Mouse (Mus musculus) forebrain, embryonic 11.5 days (tissue): Measurements from ENCODE around the gene Tmem38b. TPM values are rescaled to one million over a fixed set of nuclear protein-coding genes. Genes with fewer than 3 reads are reported as not detected.
A peak's percentile ranks its signal among the peaks of the same experiment; 100 is the strongest.

Source experiments
- ATAC-seq: fragments of 200-750 bp; cut with Nextera tagmentation; replicated peaks from 2 replicates; pipeline ENCODE4 v1.8.0; 2017; ENCODE audit warnings: moderate TSS enrichment; ENCODE audit not compliant: low FRiP score
- DNase-seq: peaks from one replicate; pipeline ENCODE4 v3.0.0-alpha.2; 2017; ENCODE audit warnings: low spot score
- H3K27ac ChIP-seq: fragments of 300-500 bp; sonication (generic); 2 replicates; pipeline ENCODE4 v1.5.1; 2014; ENCODE audit warnings: low read depth, low read length
- H3K27me3 ChIP-seq: fragments of 300-500 bp; sonication (generic); 2 replicates; pipeline ENCODE4 v1.6.1; 2014; ENCODE audit warnings: mild to moderate bottlenecking, low read length, mixed read lengths; ENCODE audit not compliant: control insufficient read depth, insufficient read depth
- H3K36me3 ChIP-seq: fragments of 300-500 bp; sonication (generic); 2 replicates; pipeline ENCODE4 v1.6.1; 2014; ENCODE audit warnings: mild to moderate bottlenecking, low read length, moderate library complexity, mixed read lengths; ENCODE audit not compliant: control insufficient read depth, insufficient read depth
- H3K4me1 ChIP-seq: fragments of 300-500 bp; sonication (generic); replicated peaks from 2 replicates; pipeline ENCODE4 v1.6.1; 2014; ENCODE audit warnings: low read length, mixed read lengths; ENCODE audit not compliant: control insufficient read depth, insufficient read depth
- H3K4me2 ChIP-seq: fragments of 300-500 bp; sonication (generic); 2 replicates; pipeline ENCODE4 v1.6.1; 2014; ENCODE audit warnings: low read depth, mild to moderate bottlenecking, low read length, moderate library complexity, mixed read lengths; ENCODE audit not compliant: severe bottlenecking
- H3K4me3 ChIP-seq: fragments of 300-500 bp; sonication (generic); 2 replicates; pipeline ENCODE4 v1.5.1; 2014; ENCODE audit warnings: low read depth, low read length
- H3K9ac ChIP-seq: fragments of 300-500 bp; sonication (generic); 2 replicates; pipeline ENCODE4 v1.6.1; 2014; ENCODE audit warnings: low read length
- H3K9me3 ChIP-seq: fragments of 300-500 bp; sonication (generic); 2 replicates; pipeline ENCODE4 v1.6.1; 2016; ENCODE audit warnings: low read length, mixed read lengths; ENCODE audit not compliant: control insufficient read depth
- WGBS: fragments of 180-500 bp; shearing (Covaris S2); extraction: QIAGEN DNeasy Blood & Tissue Kit; methylation state at CpG from one replicate; pipeline ENCODE4 v1.1.7; 2014; 5-methylcytosine and 5-hydroxymethylcytosine counted together
- polyA plus RNA-seq: library from polyadenylated mRNA; unstranded; fragments of >200 nt; fragmentation: Nextera tagmentation; extraction: Ambion mirVana; gene quantifications from 2 replicates; pipeline ENCODE4 v1.2.1, GENCODE M21; 2014

The Tmem38b gene
- polyA plus RNA-seq = 7.8 and 9.1 TPM in 2 replicates

DNA sequence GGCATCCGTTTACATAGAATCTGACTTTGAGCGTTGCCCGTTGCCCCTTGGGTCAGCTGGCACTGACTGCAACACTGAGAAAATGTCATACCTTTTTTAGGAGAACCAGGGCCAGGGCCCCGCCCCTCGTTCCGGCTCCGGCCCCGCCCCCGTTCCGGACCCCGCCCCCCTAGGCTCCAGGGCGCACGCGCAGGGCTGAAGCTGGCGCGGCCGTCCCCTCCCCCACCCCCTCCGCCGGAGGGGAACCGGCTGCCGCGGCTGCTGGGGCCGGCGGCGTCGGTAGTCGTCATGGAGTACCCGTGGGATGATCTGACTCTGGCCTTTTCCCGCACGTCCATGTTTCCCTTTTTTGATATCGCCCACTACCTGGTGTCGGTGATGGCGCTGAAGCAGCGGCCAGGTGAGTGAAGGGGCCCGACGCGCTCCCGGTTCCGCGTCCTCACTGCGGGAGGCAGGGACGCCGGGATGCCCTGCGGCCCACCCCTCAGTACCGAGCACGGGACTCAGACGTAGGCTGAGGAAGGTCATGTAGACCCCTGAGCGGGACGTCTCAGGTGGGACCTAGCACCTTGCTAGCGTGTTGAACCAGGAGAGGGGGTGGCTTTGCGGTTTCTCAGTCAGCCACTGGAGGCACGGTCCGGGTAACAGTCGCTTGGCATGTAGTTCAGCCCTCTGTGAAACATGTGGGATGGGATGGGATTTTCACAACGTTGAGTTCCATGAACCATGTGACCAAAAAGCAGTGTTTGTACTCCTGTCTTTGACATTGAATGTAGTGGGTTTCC lies at the start of gene Tmem38b:
Gene Tmem38b (plus strand): TSS at position 225 of the 785 bp plus-strand sequence.
- DNase-seq (peak; percentile 94), ATAC-seq (peak; percentile 91)
- Histone ChIP-seq H3K36me3 (no peaks in the 10 kb centered on the region), H3K27ac (no peak within 1 kb of the TSS), H3K9ac (peak within 1 kb of the TSS; percentile 71), H3K9me3 (no peaks in the 10 kb centered on the region), H3K27me3 (no peaks in the 10 kb centered on the region), H3K4me3 (peak within 1 kb of the TSS; percentile 77), H3K4me1 (no peaks in the 10 kb centered on the region), H3K4me2 (peak within 1 kb of the TSS; percentile 76)
- WGBS = under 1% methylated on average over 55 of the region's 55 CpGs

DNA sequence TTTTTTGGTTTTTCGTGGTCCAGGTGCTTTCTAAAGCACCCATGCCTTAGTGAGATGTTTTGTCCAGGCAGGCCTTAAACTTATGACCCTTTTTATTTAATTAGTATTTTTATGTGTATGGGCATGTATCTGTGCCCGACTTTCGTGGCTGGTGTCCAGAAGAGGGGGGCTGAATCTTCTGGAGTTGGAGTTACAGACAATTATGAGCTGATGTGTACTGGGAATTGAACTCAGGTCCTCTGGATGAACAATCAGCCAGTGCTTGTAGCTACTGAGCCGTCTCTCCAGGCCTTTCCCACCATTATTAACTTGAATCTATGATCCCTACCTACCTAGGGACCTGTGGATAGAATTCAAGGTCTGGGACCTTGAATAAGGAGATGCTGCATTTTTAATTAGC lies 44.4 kb upstream of the Tmem38b start:
- Histone ChIP-seq H3K27me3 (peaks cover 10% of the 10 kb centered on the region), H3K27ac (no peak overlapping the region), H3K9ac (no peak overlapping the region), H3K9me3 (no peaks in the 10 kb centered on the region), H3K4me1 (peaks cover 7% of the 10 kb centered on the region; the same call in 1 of the 2 replicates), H3K4me3 (no peak overlapping the region), H3K4me2 (no peak overlapping the region), H3K36me3 (no peaks in the 10 kb centered on the region)
- 46% methylated on average over 4 of the region's 4 CpGs for WGBS
- DNase-seq (no peak), ATAC-seq (no peak)

DNA sequence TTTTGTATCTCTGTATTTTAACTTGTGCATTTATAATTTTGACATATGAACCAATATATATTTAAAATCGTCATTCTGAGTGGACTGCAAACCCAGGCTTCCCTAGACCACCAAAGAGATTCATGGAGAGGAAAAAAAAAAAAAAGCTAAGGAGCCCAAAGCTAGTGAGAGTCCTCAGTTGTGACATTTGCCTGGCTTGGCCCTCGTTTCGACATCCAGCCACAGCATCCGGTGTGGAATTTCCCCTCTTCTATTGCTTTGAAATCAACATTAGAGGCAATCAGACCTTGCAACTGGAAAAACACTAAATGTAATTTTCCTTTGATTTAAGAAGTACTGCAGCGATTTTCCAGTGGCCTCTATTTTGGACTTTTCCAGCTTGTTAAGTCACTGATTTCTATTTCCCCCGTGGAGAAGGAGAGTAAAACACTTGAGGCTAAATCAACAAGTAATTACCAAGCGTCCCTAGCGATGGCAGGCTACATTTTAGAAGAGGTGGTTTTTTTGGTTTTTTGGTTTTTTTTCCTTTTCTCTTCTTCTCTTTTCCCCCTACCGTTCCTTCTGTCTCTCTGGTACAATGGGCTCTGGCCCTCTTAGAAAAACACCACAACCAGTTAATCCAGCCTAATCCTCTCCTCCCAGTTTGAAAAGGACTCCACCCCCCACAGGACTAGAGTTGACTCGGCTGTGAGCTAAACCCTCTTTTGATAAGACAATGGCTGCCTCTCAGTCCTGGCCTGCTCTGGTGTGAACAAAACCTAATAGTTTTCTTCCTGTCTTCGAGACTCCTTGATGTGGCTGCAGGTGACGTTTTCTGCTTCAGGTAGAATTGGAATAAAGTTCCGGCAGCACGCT lies 43.4 kb upstream of the Tmem38b start:
- Histone ChIP-seq H3K9ac (no peak overlapping the region), H3K4me3 (no peak overlapping the region), H3K4me1 (peaks cover 7% of the 10 kb centered on the region; the same call in 1 of the 2 replicates), H3K9me3 (no peaks in the 10 kb centered on the region), H3K36me3 (no peaks in the 10 kb centered on the region), H3K4me2 (peak overlapping the region; percentile 6; the same call in 1 of the 2 replicates), H3K27ac (peak overlapping the region; percentile 21; the same call in 1 of the 2 replicates), H3K27me3 (peaks cover 4% of the 10 kb centered on the region; the same call in 1 of the 2 replicates)
- ATAC-seq = peak; percentile 67; the same call in 1 of the 2 replicates
- no peak for DNase-seq
- WGBS = 3% methylated on average over 14 of the region's 14 CpGs

DNA sequence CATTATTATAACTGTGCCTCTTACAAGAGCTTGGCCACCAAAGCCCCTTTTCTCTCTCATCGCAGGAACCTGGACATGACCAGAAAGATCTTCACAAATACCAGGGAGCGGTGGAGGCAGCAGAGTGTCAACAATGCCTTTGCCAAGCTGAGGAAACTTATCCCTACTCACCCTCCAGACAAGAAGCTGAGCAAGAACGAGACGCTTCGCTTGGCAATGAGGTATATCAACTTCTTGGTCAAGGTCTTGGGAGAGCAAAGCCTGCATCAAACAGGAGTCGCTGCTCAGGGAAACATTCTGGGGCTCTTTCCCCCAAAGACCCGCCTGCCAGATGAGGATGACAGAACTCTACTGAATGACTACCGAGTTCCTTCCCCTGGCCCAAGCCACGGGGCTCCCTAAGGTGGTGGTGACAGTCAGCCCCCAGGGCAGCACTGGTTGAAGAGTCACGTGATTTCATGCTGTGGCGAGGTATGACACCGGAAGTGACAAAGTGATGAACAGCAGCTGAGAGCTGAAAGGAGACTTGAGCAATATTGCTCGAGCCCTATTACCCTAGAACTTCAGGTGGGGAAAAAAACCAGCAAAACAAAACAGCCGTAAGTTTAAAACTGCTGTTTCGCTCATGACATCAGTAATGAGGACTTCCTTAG lies 40.0 kb upstream of the Tmem38b start:
- ATAC-seq = no peak
- H3K27ac ChIP-seq = no peak overlapping the region
- no peak overlapping the region for H3K4me3 ChIP-seq
- no peaks in the 10 kb centered on the region for H3K9me3 ChIP-seq
- H3K27me3 ChIP-seq = 0 out of 2 replicates have a peak, but pooled peaks cover 2% of the 10 kb centered on the region
- no peaks in the 10 kb centered on the region for H3K36me3 ChIP-seq
- no peak overlapping the region for H3K9ac ChIP-seq
- no peak overlapping the region for H3K4me2 ChIP-seq
- DNase-seq = no peak
- 85% methylated on average over 15 of the region's 15 CpGs for WGBS
- no peaks in the 10 kb centered on the region; the same call in 1 of the 2 replicates for H3K4me1 ChIP-seq

DNA sequence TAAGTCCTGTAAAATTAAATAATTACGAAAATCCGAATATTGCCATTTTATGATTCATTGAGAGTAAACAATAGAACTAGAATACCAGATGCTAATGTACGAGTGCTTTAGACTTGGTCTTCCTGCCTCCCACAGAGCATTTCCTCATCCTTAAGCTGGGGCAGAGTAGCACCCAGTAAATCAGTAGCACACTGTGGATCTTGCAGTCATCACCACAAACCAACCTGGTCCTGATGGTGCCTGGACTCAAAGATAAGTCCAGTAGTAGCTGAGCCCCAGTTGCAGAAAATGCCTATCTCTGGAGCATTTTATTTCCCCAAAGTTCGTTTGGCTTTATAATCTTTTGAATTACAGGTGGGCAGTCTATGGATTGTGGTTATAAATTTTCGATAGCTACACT lies 39.0 kb upstream of the Tmem38b start:
- H3K4me1 ChIP-seq = no peaks in the 10 kb centered on the region; the same call in 1 of the 2 replicates
- H3K36me3 ChIP-seq = no peaks in the 10 kb centered on the region
- no peak for ATAC-seq
- H3K27ac ChIP-seq = no peak overlapping the region
- H3K4me3 ChIP-seq = no peak overlapping the region
- H3K27me3 ChIP-seq = 0 out of 2 replicates have a peak, but pooled peaks cover 2% of the 10 kb centered on the region
- H3K4me2 ChIP-seq = no peak overlapping the region
- DNase-seq = no peak
- H3K9me3 ChIP-seq = no peaks in the 10 kb centered on the region
- no peak overlapping the region for H3K9ac ChIP-seq
- 72% methylated on average over 5 of the region's 5 CpGs for WGBS

DNA sequence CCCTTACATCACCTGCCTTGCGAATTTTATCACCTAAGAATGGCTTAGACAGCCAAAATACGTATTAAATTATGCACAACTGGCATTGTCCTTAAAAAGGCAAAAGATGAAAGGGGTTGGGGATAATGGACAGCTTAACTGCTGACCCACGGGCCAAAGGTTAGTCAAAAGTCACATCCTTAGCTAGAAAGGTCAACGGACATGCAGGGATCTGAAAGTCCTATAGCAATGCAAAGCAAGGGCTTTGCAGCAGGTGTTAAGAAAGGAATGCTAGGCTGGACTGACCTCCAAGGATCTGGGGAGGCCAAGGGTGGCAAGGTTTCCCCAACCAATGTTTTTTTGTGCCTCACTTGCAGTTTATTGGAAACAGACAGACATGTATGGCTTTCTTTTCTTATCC lies 36.5 kb upstream of the Tmem38b start:
- WGBS = 3% methylated on average over 4 of the region's 4 CpGs
- H3K4me1 ChIP-seq = no peaks in the 10 kb centered on the region
- no peak overlapping the region for H3K27ac ChIP-seq
- no peak overlapping the region for H3K4me2 ChIP-seq
- DNase-seq (no peak), ATAC-seq (no peak)
- H3K9me3 ChIP-seq = no peaks in the 10 kb centered on the region
- 0 out of 2 replicates have a peak, but pooled peaks cover 2% of the 10 kb centered on the region for H3K27me3 ChIP-seq
- H3K36me3 ChIP-seq = no peaks in the 10 kb centered on the region
- no peak overlapping the region for H3K9ac ChIP-seq
- no peak overlapping the region for H3K4me3 ChIP-seq

DNA sequence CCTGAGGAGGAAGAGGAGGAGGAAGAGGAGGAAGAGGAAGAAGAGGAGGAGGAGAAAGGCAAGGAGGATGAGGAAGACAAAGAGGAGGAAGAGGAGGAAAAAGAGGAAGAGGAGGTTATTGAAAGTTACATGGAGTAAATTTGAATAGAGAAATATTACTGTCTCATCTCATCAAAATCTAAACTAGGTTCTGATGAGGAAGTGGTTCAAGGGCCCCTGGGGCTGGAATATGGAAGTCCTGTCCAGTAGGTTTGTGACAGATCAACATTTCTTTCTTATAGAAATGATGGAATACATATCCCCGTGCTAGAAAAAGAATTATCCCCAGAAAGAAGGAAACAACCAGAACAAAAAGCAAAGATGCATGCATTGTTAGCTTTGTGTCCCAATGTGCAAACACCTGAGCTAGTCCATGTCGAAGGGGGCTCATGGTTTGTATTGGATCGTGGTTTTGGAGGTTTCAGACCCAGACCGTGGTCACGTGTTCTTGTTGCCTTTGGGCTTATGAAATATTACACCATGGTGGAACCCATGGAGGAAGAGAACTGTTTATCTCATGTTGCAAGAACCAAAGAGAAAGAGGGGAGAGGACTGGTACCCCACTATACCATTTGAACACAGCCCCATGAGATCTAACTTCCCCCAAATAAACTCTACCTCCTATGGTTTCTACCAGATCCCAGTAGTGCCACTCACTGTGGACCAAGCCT lies 31.4 kb upstream of the Tmem38b start:
- H3K9me3 ChIP-seq = no peaks in the 10 kb centered on the region
- H3K9ac ChIP-seq = no peak overlapping the region
- no peak overlapping the region for H3K4me3 ChIP-seq
- ATAC-seq (no peak), DNase-seq (no peak)
- 93% methylated on average over 5 of the region's 5 CpGs for WGBS
- peaks cover 5% of the 10 kb centered on the region; the same call in 1 of the 2 replicates for H3K4me1 ChIP-seq
- H3K4me2 ChIP-seq = no peak overlapping the region
- no peak overlapping the region for H3K27ac ChIP-seq
- no peaks in the 10 kb centered on the region for H3K36me3 ChIP-seq
- no peaks in the 10 kb centered on the region for H3K27me3 ChIP-seq

DNA sequence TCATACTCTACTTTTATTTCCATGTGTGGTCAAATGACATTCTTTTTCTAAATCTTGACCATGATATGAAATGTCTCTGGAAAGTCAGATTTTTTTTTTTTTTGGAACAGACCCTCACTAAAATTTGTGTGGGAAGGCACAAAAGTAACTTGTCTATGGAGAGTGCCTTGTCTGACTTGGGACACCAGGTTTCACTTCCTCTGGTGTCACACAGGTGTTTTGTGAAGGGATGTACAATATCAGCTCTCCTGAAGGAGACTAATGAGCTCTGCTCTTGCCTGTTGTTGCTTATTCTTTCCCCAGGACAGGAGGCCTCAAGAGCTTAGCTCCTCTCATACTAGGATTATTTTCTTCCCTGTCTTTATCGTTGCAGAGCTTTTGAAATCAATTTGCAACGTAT lies 30.8 kb upstream of the Tmem38b start:
- Histone ChIP-seq H3K27me3 (no peaks in the 10 kb centered on the region), H3K9me3 (no peaks in the 10 kb centered on the region), H3K9ac (no peak overlapping the region), H3K4me3 (no peak overlapping the region), H3K27ac (no peak overlapping the region), H3K36me3 (no peaks in the 10 kb centered on the region), H3K4me2 (no peak overlapping the region), H3K4me1 (peaks cover 8% of the 10 kb centered on the region; the same call in 1 of the 2 replicates)
- no peak for DNase-seq
- 13% methylated on average over 2 of the region's 2 CpGs for WGBS
- no peak for ATAC-seq
